Mouse (Mus musculus) lung, adult 2 months (tissue): ENCODE measurements around the gene Polr2m.

ENCODE experiments used
- CTCF ChIP-seq: fragments of 200-500 bp; IDR thresholded peaks from 2 replicates; pipeline ENCODE4 v1.5.1; 2011; ENCODE audit warnings: mild to moderate bottlenecking, low read length, control low read depth; ENCODE audit not compliant: insufficient read depth
- POLR2A ChIP-seq: fragments of 200-500 bp; IDR thresholded peaks from 2 replicates; pipeline ENCODE4 v1.6.1; 2011; ENCODE audit warnings: low read depth, mild to moderate bottlenecking, control low read depth, low read length, borderline replicate concordance; ENCODE audit errors: extremely low read depth

DNA sequence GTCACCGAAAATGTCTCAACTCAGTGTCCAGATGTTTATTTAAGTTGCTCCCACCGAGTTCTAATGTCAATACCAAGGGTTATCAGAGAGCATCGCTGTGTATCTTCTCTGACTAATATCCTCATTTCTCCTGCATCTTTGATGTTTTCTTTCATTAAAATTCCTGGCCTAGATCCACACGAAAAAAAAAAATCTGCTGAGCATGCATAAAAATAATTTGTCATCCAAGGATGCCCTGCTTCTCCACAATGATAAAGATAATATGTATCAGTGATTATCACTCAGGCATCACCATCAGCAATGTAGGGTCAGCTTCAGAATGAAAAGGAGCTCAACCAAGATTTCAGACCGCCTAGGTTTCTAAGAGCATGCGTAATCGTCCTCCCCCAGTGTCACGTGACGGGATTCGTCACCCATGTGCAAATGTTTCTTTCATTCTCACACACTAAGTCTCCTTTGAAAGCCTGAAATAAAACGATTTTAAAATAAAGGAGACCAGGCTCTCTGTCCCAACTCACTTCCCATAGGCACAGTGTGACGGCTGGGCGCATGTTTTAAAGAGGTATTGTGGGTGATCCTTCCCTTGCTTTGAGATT is 22.6 kb downstream of the Polr2m start:
- no peak for TF ChIP-seq CTCF
- TF ChIP-seq POLR2A, result no peak
